In genomic region chr9:61833226-61833625, GRCm38 (mm10) we compare ENCODE assay signal across 23 mouse cellular contexts.
"Had no signal": no experiment of that assay in that cellular context is flagged by ENCODE, and none has a peak within 500 bp of the region (broad histone marks: within the 10 kb centered on the region; RNA-seq: fewer than 3 reads in every experiment).

No protein-coding gene starts in this region.

- H3K4me1 ChIP-seq: liver, embryonic 12.5 days; liver, embryonic 15.5 days; midbrain, embryonic 15.5 days had no signal

- DNase-seq: kidney, adult 18-20 months; kidney, adult 9 months; kidney, postnatal 25 days; layer of hippocampus, adult 9-11 months; liver; right cerebral cortex, adult 18-20 months; right cerebral cortex, postnatal 14 days; spleen, adult 18-20 months; thymus, adult 2 months; thymus, postnatal 25 days had no signal

- H3K27ac ChIP-seq: hindbrain, postnatal 0 days; layer of hippocampus, adult 2 months; limb, embryonic 10.5 days; limb, embryonic 13.5 days; liver, embryonic 12.5 days; liver, embryonic 15.5 days; lung, embryonic 15.5 days; midbrain, embryonic 15.5 days; neural tube, embryonic 13.5 days had no signal

- H3K4me2 ChIP-seq: limb, embryonic 13.5 days; liver, embryonic 12.5 days; liver, embryonic 15.5 days; lung, embryonic 15.5 days; midbrain, embryonic 11.5 days; midbrain, embryonic 15.5 days; neural tube, embryonic 13.5 days had no signal

- H3K27me3 ChIP-seq: liver, embryonic 15.5 days; midbrain, embryonic 15.5 days had no signal

- H3K9ac ChIP-seq: limb, embryonic 13.5 days; liver, embryonic 12.5 days; liver, embryonic 15.5 days; lung, embryonic 15.5 days; midbrain, embryonic 15.5 days; neural tube, embryonic 13.5 days had no signal

- H3K36me3 ChIP-seq: limb, embryonic 10.5 days; limb, embryonic 13.5 days; liver, embryonic 12.5 days; liver, embryonic 15.5 days; lung, embryonic 15.5 days; midbrain, embryonic 15.5 days; neural tube, embryonic 13.5 days had no signal

- ATAC-seq: hindbrain, postnatal 0 days; inflammation-experienced regulatory T-cells, adult 6 months; intestine, embryonic 16.5 days; liver, embryonic 12.5 days; midbrain, embryonic 15.5 days had no signal

- H3K9me3 ChIP-seq: limb, embryonic 10.5 days; limb, embryonic 13.5 days; liver, embryonic 12.5 days; liver, embryonic 15.5 days; lung, embryonic 15.5 days; midbrain, embryonic 15.5 days; neural tube, embryonic 13.5 days had no signal

- H3K4me3 ChIP-seq: layer of hippocampus, adult 2 months; limb, embryonic 10.5 days; limb, embryonic 13.5 days; liver, embryonic 12.5 days; liver, embryonic 15.5 days; lung, embryonic 15.5 days; midbrain, embryonic 15.5 days; myocyte; neural tube, embryonic 13.5 days had no signal
